1 mouse cellular context compared by ENCODE assay signal in genomic region chr9:65655540-65655939, GRCm38 (mm10).
TF ChIP-seq lines count a peak whose summit lies in the region.

No protein-coding gene starts in this region.

TF ChIP-seq in MEL, 35 proteins besides CTCF, POLR2A, EP300 and RAD21 (continued from another document):
- TF ChIP-seq MAZ (IDR thresholded peaks at IDR 0.05; ENCODE audit: low read depth, low read length) (no peak), BHLHE40 (IDR thresholded peaks at IDR 0.05; ENCODE audit: borderline replicate concordance, low read depth, low read length) (no peak), MYB (IDR thresholded peaks at IDR 0.05; ENCODE audit: low read depth, low read length) (no peak), POLR2AphosphoS2 (IDR thresholded peaks at IDR 0.05; ENCODE audit: low read length) (no peak), NRF1 (IDR thresholded peaks at IDR 0.05; ENCODE audit: insufficient read depth, low read depth, low read length, poor library complexity, severe bottlenecking) (no peak), SIN3A (IDR thresholded peaks at IDR 0.05; ENCODE audit: low read length) (no peak), TAL1 (IDR thresholded peaks at IDR 0.05; ENCODE audit: low read length) (no peak), ZNF384 (IDR thresholded peaks at IDR 0.05; ENCODE audit: low read depth, low read length) (no peak), ZC3H11A (IDR thresholded peaks at IDR 0.05; ENCODE audit: low read depth, low read length) (no peak), ELF1 (IDR thresholded peaks at IDR 0.05; ENCODE audit: low read depth, low read length) (no peak)
TF ChIP-seq in MEL: peak in this region for 0.
